Mouse (Mus musculus): Measurements from ENCODE around the gene Camk1d.

GRCm38 (mm10) chr2:5735881-5736280 lies 21.6 kb upstream of the Camk1d start:
- TF ChIP-seq CTCF (IDR thresholded peaks at IDR 0.05; ENCODE audit: extremely low read depth, insufficient read length, insufficient replicate concordance, low read depth, low read length) (no peak), POLR2A (IDR thresholded peaks at IDR 0.05; ENCODE audit: low read depth, low read length) (no peak)

Measured in small intestine, adult 2 months (tissue).